Mouse (Mus musculus) G1E (cell line): ENCODE data around the gene Lefty1.
"Not testable (repeated sequence)": the region's sequence is repeated elsewhere in the genome, so short reads cannot be mapped to it uniquely, and the experiment has no call there.

Experiments used
- CTCF ChIP-seq: IDR thresholded peaks from 2 replicates; pipeline ENCODE4 v1.5.1; 2012; ENCODE audit warnings: low read depth, low read length, inconsistent platforms, mixed read lengths
- GATA1 ChIP-seq: IDR thresholded peaks from 2 replicates; pipeline ENCODE4 v1.6.1; 2012; ENCODE audit warnings: borderline replicate concordance, low read length, inconsistent platforms, mixed read lengths
- POLR2AphosphoS5 ChIP-seq: IDR thresholded peaks from 2 replicates; pipeline ENCODE4 v1.6.1; 2012; ENCODE audit warnings: low read depth, low read length, inconsistent platforms; ENCODE audit not compliant: insufficient replicate concordance
- TAL1 ChIP-seq: conservative IDR thresholded peaks from 2 replicates; pipeline ENCODE4 v1.6.1; 2012; ENCODE audit warnings: low read depth, low read length, inconsistent platforms, mixed read lengths

- TF ChIP-seq CTCF, GATA1, POLR2AphosphoS5, TAL1: not testable (repeated sequence)
Observed at GRCm38 (mm10) chr1:180937631-180938030, 2.8 kb downstream of the Lefty1 start.
